Mouse (Mus musculus) ZHBTc4 (cell line): Measurements from ENCODE around the gene Cnot6.

Source experiments
- DNase-seq: peaks from one replicate; pipeline ENCODE4 v3.0.0-alpha.2; 2011; ENCODE audit warnings: low read depth, low spot score

Cnot6 gene

DNA sequence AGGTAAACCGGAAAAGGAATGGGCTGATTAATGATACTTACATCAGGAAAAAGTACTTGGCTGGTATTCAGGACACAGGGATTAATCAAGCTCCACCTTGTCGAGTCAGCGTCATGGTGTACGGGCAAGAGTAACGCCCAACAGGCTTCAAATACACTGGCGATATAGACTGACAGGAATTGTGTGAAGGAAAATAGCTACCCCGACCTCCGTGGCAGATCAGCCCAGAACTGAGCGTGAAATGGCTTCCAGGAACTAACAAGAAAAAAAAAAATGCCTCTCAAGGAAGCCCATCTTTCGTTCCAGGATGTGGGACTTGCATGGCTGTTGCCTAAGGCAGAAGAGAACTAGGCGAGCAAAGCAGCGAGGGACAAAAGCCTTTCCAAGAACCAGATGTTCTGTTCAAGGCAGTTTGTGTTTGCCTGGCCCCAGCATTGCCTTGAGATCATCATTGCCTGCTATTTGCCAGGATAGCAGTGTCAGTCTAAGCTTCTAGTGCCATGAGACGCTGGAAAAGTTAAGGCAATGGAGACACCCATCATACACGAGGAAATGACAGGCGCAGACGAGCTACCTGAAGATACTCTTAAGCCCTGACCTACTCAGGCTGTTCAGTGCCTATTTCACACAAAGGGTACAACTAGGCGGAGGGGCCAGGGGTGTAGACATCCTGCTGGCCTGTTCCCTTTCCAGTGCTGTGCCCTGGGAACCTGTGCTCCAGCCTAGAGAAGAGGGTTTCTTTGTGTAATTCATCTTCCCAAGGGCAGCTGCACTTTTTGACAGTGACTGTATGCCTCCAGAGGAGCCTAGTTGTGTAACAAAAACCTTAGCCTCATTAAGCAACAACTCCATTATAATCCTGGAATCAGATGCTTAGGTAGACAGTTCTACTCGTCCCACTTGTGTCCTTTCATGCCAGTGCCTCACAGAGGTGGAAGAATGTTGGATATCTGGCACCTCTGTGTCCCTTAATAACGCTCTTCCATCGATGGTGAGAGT is 1.1 kb upstream of the Cnot6 start:
- DNase-seq, result peak; percentile 36

DNA sequence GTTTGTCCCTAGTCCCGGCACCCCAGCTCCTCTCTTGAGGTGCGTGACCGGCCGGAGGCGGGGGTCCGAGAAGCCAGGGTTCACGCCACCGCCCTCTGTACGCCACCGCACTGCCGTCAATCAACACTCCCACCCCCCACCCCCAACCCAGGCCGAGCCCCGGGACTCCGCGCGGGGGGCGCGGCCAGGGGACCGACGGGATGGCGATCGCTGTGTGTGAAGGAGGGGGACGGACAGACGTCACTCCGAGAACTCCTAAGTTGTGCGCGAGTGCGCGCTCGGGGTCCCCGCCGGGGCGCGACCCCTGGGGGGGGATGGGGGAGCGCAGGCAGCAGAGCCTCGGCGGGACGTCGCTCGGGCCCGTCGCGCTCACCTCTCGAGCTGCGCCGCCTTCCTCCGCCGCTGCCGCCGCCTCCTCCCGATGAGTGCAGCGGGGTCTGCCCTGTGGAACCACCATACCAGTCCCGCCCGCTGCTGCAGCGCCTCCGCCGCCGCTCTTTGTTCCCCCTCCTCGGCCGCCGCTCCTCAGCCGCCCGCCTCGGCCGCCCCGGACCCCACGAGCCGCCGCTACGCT is 455 bp downstream of the Cnot6 start:
- DNase-seq, result peak; percentile 76

DNA sequence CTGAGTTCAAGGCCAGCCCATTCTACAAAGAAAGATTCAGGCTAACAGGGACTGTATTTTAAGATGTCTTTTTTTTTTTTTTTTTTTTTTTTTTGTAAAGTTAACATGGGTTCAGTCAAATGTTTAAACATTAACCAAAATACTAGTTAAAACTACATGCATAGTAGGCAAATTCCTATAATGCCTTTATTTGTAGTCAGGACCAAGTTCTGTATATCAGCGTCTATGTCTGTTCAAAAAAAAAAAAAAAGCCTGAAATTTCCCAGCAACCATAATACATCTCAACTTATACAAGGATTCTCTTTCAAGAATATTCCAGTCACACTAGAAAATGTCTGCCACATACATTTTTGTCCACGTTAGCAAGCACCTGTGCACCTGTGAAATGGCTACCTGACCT is 1.9 kb downstream of the Cnot6 start:
- DNase-seq, result no peak

DNA sequence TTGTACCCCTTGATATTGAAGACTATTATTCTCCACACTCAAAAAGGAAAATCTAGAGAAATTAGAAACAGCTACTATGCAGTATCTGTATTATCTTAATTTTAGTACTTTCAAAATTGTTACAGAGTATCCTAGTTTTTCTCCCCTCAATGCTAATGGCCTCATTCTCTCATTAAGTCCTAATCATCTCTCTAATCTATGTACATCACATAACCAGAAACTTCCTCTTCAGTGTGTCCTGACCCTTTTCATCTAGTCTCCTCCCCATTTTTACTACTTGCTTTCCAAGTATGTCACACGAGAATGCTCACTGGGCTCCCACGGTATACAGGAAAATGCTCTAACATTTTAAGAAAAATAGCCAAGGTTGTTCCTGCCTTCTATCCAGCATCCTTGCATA is 4.7 kb downstream of the Cnot6 start:
- no peak for DNase-seq

DNA sequence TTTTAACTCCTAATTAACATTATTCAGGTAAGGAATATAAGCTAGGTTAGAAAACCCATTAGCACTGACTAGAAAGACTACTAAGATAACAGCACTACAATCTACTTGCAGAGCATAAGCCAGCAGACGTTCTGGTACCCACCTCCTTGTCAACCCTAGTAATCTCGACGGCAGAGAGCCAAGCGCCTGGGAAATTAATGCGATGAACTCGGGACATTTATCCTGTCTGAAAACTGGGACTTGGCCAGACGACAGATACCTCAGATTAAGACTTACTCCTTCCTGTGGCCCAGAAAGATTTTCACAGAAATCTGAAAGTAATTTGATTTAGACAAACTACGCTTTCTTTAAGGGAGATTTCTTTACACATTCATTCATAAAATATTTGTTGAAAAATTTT is 7.7 kb downstream of the Cnot6 start:
- no peak for DNase-seq

DNA sequence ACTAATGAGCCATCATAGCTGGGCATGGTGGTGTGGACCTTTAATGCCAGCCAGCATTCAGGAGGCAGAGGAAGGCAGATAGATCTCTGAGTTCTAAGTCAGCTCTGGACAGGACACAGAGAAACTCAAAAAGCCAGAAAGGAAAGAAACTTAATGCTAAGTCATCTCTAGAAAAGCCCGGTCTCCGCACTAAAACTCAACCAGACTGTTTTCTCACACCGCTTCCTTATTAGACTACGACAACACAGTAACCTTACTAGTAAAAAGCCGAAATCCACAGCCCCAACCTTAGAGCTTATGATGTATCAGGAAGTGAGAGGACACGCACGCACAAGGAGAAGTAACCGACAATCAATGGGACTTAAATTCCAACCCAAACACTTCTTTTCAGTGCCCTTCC is 10.5 kb downstream of the Cnot6 start:
- no peak for DNase-seq

DNA sequence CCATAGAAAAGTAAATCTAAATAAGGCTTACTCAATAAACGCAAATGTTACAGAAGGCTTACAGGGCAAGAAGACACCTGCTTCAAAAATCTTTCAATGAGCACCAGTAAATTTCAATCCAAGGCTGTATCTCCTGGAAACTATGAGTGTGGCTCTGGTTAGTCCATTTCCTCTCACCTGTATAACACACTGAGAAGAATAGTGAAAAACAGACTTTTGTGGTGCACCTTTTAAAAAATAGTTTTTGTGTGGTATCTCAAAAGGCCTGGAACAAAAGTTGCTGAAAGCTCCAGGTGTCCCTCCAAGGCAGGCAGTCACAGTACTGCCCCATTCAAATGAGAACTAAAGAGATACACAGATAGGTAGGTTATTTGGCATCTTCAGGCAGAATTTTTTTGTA is 13.4 kb downstream of the Cnot6 start:
- DNase-seq, result no peak

DNA sequence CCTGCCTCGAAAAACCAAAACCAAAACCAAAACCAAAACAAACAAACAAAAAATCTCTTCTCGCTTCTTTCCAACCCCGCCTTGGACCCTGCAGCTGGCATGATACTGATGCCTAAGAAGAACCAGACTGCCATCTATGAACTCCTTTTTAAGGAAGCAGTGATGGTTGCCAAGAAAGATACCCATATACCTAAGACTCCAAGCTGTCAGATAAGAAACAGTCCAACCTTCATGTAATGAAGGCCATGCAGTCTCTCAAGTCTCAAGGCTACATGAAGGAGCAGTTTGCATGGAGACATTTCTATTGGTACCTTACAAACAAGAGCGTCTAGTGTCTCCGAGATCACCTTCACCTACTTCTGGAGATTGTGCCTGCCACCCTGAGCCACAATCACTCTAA is 14.7 kb downstream of the Cnot6 start:
- no peak for DNase-seq

DNA sequence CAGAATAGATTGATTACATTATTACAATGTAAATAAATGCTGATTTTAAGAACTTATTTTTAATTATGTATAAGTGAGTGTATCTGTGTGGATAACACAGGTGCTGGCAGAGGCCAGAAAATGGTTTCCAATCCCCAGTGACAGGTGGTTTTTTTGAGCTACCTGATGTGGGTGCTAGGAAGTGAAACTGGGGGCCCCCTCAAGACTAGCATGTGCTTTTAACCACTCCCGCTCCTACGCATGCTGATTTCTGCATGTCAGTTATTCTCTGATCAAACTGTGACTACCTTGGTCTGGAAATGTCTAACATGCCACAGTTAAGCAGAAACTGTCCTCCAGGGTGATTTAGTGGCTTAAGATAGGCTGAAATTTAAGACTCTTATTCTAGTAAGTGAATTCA is 16.1 kb downstream of the Cnot6 start:
- no peak for DNase-seq

DNA sequence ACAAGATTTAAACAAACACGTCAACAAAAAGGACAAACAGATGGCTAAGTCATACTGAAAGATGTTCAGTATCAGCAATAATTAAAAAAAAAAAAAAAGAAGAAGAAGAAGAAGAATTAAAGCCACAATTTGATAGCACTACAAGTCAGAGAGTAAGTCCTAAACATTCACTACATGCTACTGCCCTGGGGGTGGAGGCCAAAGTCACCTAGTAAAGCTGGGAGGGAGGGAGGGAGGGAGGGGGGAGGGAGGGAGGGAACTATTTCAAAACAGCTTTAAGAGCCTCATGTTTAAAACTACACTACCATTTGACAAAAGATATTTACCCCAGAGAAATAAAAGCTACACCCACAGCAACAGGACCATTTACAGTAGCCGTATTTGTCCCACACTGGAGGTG is 16.8 kb downstream of the Cnot6 start:
- DNase-seq, result no peak

DNA sequence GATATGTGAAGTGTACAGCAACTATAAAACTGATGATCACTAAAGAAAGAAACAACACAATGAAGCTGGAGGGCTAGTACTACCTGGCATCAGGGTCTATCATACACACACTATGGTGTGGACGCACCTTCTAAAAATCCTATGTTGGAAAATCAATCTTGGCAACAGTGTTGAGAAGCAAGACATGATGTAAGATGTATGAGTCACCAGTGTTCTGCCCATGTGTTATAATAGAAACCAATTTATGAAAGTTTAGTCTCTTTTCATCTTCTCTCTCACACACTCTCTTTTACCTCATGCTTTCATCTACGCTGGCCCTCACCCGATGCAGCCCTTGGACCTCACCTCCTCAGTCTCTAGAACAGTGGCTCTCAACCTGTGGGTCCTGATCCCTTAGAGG is 17.5 kb downstream of the Cnot6 start:
- DNase-seq, result no peak

DNA sequence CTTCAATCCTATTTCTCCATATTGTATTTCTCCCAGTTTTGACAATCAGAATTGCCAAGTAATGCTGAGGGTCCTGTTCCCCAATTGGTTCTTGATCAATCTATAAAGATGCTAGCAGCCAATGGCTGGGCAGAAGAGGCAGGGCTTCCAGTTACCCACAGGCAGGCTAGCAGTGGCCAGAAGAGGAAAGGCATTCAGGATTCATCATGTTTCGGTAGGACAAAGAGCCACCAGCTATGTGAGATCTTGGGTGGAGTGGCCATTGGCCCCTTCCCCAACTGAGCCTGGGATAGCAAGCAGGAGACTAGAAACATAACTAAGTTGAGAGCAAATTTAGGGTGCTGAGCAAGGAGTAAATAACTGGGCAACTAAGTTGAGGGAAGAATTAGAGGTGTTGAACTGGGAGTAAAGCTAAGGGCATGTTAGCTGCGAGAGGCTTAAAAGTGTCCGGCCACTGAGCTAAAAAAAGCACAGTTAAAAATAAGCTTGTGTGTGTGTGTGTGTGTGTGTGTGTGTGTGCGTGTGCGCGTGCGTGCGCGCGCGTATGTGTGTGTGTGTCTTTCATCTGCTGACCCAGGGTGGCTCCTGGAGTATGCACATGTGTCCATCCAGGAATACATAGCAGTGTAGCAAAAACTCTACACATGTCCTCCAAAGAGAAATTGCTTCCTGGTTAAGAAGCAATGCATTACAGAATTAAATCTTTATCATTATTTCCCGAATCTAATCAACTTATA is 28.1 kb downstream of the Cnot6 start:
- no peak for DNase-seq

DNA sequence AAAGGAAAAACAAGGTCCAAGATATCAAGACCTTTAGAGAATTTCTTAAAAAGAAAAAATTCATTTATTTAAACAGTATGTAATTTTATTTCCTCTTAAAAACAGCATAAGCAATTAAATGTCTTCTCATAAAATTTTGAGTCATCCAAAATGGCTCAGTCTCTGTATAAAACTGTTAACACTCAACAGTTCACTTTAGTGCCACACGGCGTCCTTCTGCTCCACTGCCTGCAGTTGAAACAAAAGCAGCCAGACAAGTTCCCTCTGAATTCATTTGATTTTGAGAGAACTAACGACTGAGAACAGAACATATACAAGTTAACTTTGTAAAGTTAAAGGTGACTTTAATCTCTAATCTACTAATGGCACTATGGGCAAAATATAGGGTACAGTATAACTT is 39.1 kb downstream of the Cnot6 start:
- DNase-seq, result no peak

DNA sequence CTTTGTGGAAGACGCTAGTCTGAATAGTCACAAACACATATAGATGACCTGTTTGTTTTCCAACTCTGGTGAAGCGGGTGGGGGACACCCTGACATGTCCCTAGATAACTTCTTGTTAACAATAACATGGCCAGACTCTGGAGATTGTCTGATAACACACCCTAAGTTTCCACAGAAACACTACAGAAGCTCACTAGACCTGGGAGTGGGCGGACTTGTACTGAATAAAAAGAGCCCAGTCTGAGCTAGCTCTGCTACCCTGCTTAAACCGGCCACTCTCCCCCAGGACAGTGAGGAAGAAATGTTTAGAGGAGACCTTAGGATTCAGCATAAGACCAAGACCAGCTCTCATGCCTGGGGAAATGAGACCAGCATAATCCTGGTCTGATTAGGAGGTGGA is 47.1 kb downstream of the Cnot6 start:
- DNase-seq, result peak; percentile 28

DNA sequence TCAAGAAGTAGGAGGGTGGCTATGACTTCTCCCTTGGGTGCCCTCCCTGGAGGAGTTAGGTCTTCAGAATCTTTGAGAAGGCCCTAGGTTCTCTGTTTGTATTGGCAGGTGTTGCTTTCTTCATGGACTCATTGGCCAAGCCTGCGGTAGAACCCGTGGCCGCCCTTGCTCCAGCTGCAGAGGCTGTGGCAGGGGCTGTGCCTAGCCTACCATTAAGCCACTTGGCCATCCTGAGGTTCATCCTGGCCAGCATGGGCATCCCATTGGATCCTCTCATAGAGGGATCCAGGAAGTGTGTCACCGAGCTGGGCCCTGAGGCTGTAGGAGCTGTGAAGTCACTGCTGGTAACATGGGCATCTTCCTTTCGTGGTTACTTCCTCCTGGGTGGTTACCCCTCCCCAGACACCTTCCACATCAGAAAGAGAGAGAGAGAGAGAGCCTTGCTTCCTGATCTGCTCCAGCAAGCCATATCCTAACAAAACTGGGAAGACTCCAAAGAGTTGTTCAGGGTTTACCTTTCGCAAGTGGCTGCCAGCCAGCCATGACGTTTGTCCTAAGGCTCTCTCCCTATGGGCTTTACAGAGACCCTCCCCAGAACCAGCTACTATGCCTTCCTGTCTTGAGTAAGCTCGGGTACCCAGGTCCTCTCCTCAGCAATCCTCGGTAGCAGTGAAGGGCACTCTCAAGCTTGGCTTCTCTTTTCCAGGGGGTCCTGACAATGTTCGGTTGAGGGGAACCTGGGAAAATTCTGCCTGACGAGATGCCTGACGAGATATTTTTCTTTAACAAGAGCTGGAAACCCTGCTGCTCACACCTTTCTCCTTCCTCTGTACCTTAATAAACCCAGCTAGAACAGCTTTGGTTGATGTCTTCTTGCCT is 48.0 kb downstream of the Cnot6 start:
- no peak for DNase-seq

DNA sequence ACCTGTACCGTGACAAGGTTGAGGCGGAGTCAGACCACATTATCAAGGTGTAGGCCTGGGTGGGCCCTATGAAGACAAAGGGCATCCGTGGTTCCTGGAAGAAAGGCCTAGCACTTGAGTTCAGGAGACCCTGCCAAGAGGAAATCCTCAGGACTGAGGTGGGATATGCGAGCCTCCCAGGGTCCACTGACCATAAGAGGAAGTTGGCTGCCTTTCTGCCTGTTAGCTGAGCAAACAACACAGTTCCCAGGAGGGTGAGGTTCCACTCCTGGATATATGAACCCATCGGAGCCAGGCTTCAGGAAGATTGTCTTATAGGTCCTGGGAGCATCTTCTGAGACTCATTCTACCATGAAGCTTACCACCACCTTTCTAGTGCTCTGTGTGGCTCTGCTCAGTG is 49.2 kb downstream of the Cnot6 start, which contains the start of gene Scgb3a1:
Gene Scgb3a1 (plus strand): TSS at position 301 of the 400 bp plus-strand sequence.
- DNase-seq, result no peak

DNA sequence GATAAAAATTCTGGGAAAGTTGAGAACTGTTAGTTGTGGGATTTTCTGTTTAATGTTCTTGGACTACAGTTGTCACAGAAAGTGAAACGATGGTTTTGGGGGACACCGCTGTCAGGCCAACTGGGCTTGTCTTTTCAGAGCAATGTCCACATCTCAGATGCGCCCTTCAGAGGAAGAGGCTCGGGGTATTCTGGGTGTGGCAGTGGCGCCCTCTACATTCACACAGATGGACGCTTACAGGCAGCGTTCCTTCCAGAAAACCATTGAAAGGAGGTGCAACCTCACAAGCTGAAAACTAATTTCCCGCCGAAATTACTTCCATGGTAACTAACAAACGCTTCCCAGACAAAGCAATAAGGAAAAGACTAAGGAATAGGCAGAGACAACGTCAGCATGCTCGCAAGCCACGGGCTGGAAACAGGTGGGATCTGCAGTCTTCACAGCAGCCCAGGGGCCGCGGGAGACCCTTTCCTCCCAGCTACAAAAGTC is 50.2 kb downstream of the Cnot6 start:
- DNase-seq, result no peak

DNA sequence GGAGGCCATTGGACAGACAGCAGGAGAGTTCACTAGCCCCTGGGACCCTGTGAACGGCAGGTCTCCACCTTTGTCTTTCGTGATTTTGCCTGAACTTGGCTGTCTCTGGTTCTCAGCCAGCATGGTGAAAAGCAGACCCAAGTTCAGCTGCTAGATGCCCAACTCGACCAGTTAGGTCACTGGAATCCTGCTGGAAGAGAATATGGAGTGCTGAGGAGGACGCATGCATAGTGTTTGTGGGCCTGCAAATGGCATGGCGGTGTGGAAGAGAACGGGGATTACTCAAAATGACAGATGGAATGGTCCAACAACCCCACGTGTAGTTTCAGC is 53.1 kb downstream of the Cnot6 start:
- no peak for DNase-seq

DNA sequence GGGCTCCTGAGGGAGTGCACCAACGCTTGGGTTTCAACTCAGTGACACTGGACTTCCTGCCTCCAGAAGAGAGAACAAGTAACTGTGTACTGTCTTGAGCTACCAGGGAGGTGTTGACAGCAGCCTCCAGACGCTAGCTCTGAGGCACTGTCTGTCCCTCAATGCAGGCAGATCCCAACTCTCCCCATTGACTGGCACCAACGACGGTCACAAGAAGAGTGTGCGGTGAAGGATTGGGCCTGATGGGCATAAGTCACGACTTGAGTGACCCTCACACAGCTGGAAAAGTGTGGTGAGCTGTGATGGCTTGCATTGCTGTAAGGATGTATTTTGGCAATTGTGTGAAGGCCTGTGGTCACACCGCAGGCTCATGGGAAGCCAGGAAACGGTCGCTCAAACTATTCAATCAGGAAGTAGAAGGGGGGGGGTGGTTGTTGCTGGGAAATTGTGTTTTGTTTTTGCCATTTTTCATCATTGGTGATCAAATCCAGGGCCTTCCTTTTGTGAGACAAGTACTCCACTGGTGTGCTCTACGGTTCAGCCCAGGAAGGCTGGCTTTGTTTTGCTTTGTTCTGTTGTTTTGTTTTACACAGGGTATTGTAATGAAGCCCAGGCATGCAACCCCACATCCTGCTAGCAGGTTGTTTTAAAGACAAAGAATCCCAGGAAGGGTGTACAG is 53.6 kb downstream of the Cnot6 start:
- peak; percentile 90 for DNase-seq

DNA sequence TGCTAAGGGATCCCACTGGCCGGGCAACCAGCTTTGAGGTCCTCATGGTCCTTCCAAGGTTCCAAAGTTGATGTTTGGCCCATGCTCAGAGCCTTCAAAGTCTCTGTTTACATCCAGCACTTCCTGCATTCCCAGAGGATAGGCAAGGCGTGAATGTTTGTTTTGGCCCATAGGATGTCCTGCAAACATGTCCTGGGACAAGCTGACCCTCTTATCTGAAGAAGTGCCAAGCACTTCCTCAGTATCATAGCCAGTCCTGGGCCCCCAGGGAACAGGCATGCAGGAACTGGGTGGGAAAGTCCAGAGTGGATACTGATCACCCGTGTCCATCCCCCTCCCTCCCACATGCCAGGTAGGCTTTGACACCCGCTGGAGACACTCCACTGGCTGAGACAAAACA is 54.5 kb downstream of the Cnot6 start:
- DNase-seq, result no peak

DNA sequence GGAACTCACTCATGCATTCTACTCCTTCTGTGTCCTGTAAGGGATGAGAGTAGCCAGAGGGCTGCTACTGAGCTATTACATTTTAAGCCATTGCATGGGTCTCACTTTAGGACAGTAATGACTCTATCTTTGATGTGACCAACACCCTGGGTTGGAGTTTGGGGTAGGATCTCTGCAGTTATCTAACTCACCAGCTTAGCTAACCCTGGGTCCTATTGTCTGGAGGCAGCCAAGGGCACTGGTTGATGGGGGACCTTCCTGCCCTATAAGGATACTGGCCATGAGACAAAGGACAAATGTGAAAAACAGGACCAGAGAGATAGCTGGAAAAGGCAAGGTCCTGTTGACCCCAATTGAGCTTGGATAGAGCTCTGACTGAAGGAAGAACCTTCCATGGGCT is 57.0 kb downstream of the Cnot6 start:
- no peak for DNase-seq
